9 mouse cellular contexts compared by ENCODE assay signal in genomic region chrX:107015335-107015734, GRCm38 (mm10).
DNase-seq lines count a peak whose midpoint lies in the region; ATAC-seq and TF ChIP-seq lines count a peak whose summit lies in the region.
"Had no signal": no experiment of that assay in that cellular context is flagged by ENCODE, and none has a peak within 500 bp of the region (broad histone marks: within the 10 kb centered on the region; RNA-seq: fewer than 3 reads in every experiment).

No protein-coding gene starts in this region.

- H3K4me3 ChIP-seq in heart, postnatal 0 days (ENCODE audit: low read depth, low read length), result no peak overlapping the region
- no peak overlapping the region for H3K4me3 ChIP-seq in lung, postnatal 0 days (ENCODE audit: low read depth, low read length)
- H3K4me3 ChIP-seq in midbrain, embryonic 13.5 days (replicated peaks), result no peak overlapping the region
- H3K4me3 ChIP-seq: erythroblast, embryonic 14.5 days had no signal

- TF ChIP-seq CTCF in heart, postnatal 0 days (IDR thresholded peaks at IDR 0.05; ENCODE audit: low read depth), result peak; percentile 29
- TF ChIP-seq CTCF in lung, postnatal 0 days (IDR thresholded peaks at IDR 0.05), result peak; percentile 60

- intact Hi-C loops in heart, postnatal 25 days (cut with DNase I), result loop anchor here (2.0 to 10.0 kb wide), 2 partner anchors 121 to 221 kb away; no protein-coding TSS in a partner anchor

- no peak overlapping the region for H3K4me2 ChIP-seq in heart, postnatal 0 days (ENCODE audit: low read depth, low read length)
- H3K4me2 ChIP-seq in lung, postnatal 0 days (replicated peaks; ENCODE audit: low read depth, low read length), result no peak overlapping the region
- no peak overlapping the region for H3K4me2 ChIP-seq in midbrain, embryonic 13.5 days (replicated peaks)

- H3K9me3 ChIP-seq in heart, postnatal 0 days (replicated peaks; ENCODE audit: control insufficient read depth, low read length), result no peaks in the 10 kb centered on the region
- H3K9me3 ChIP-seq in lung, postnatal 0 days (ENCODE audit: low read length), result no peaks in the 10 kb centered on the region
- no peaks in the 10 kb centered on the region for H3K9me3 ChIP-seq in midbrain, embryonic 13.5 days

- no peak overlapping the region for H3K9ac ChIP-seq in heart, postnatal 0 days (replicated peaks; ENCODE audit: low read depth, low read length)
- H3K9ac ChIP-seq in lung, postnatal 0 days (replicated peaks; ENCODE audit: low read depth), result no peak overlapping the region
- no peak overlapping the region for H3K9ac ChIP-seq in midbrain, embryonic 13.5 days (replicated peaks)

- 4% methylated on average over 1 of the region's 1 CpGs for WGBS in heart, postnatal 0 days
- WGBS in lung, postnatal 0 days, result 0% methylated on average over 1 of the region's 1 CpGs
- 17% methylated on average over 1 of the region's 1 CpGs for WGBS in midbrain, embryonic 13.5 days

- no peaks in the 10 kb centered on the region for H3K36me3 ChIP-seq in heart, postnatal 0 days (replicated peaks; ENCODE audit: control insufficient read depth, insufficient read depth, low read length)
- no peaks in the 10 kb centered on the region for H3K36me3 ChIP-seq in lung, postnatal 0 days (ENCODE audit: insufficient read depth, low read length)
- H3K36me3 ChIP-seq in splenic B cell, adult 2 months (ENCODE audit: control insufficient read depth, insufficient read depth, low read length, poor library complexity, severe bottlenecking), result no peaks in the 10 kb centered on the region
- no peaks in the 10 kb centered on the region for H3K36me3 ChIP-seq in midbrain, embryonic 13.5 days

- no peaks in the 10 kb centered on the region for H3K27me3 ChIP-seq in heart, postnatal 0 days (ENCODE audit: control insufficient read depth, insufficient read depth, low read length)
- no peaks in the 10 kb centered on the region for H3K27me3 ChIP-seq in lung, postnatal 0 days (replicated peaks; ENCODE audit: insufficient read depth, low read length)
- H3K27me3 ChIP-seq in splenic B cell, adult 2 months (ENCODE audit: control insufficient read depth, insufficient read depth, low read length, poor library complexity, severe bottlenecking), result no peaks in the 10 kb centered on the region
- no peaks in the 10 kb centered on the region for H3K27me3 ChIP-seq in midbrain, embryonic 13.5 days

- no peak for TF ChIP-seq EP300 in heart, postnatal 0 days (IDR thresholded peaks at IDR 0.05; ENCODE audit: low read depth)
- no peak for TF ChIP-seq EP300 in lung, postnatal 0 days (IDR thresholded peaks at IDR 0.05)

- no peak overlapping the region for H3K27ac ChIP-seq in heart, postnatal 0 days (ENCODE audit: low read depth)
- H3K27ac ChIP-seq in lung, postnatal 0 days (ENCODE audit: low read length), result no peak overlapping the region
- H3K27ac ChIP-seq in midbrain, embryonic 13.5 days, result no peak overlapping the region

- ATAC-seq in heart, postnatal 0 days (ENCODE audit: insufficient read depth, low read depth), result no peak
- ATAC-seq in lung, postnatal 0 days, result no peak
- 0 out of 2 replicates have a peak, but pooled peaks have one; percentile 29 for ATAC-seq in common myeloid progenitor, adult 5-6 weeks (replicated peaks; ENCODE audit: low read depth, poor library complexity, severe bottlenecking)
- no peak for ATAC-seq in granulocyte monocyte progenitor cell, adult 5-6 weeks (replicated peaks; ENCODE audit: poor library complexity, severe bottlenecking)
- ATAC-seq in midbrain, embryonic 13.5 days, result no peak

- no peak for DNase-seq in heart, postnatal 0 days (ENCODE audit: low spot score)
- DNase-seq in heart, postnatal 25 days (ENCODE audit: low spot score), result no peak
- DNase-seq in lung, postnatal 0 days (ENCODE audit: low spot score), result peak; percentile 23
- no peak for DNase-seq in lung, postnatal 4 days
- DNase-seq in splenic B cell, adult 2 months (ENCODE audit: low read depth, low spot score), result peak; percentile 25

- no peaks in the 10 kb centered on the region for H3K4me1 ChIP-seq in heart, postnatal 0 days (ENCODE audit: control insufficient read depth, insufficient read depth)
- no peaks in the 10 kb centered on the region for H3K4me1 ChIP-seq in lung, postnatal 0 days (ENCODE audit: insufficient read depth, low read depth, low read length)
- H3K4me1 ChIP-seq in midbrain, embryonic 13.5 days (replicated peaks), result no peaks in the 10 kb centered on the region

Comparison
In these comparisons a context has a peak if more than half of its experiments do, and no peak if none do; other contexts are left out.
1. DNase-seq: peak in lung, postnatal 0 days (single experiment) and splenic B cell, adult 2 months (single experiment); none in heart, postnatal 0 days (single experiment), heart, postnatal 25 days (single experiment) and lung, postnatal 4 days (0 of 2).